ENCODE assay signal across 20 mouse cellular contexts in the genomic region with DNA sequence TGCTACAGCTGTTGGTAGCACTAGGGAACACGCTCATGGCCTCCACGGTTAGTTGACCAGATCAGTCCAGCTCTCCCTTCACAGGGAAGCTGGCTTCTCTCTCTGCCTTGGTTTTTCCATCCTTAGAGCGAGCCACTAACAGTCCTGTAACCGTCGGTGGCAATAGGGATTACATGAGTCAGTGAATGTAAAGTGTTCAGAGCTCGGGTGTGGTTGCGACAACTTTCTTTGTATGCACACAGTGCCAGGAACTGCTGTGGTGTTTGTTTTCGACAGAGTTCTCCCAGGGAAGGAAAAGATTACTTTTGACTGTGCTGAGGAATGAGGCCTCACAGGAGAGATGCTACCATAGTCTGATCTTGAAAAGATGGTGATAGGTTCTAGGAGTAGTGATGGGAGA. TPM values are rescaled to one million over a fixed set of nuclear protein-coding genes. Genes with fewer than 3 reads are reported as not detected.
A peak's percentile ranks its signal among the peaks of the same experiment; 100 is the strongest.
DNase-seq lines count a peak whose midpoint lies in the region; ATAC-seq and TF ChIP-seq lines count a peak whose summit lies in the region.
"Had no signal": no experiment of that assay in that cellular context is flagged by ENCODE, and none has a peak within 500 bp of the region (broad histone marks: within the 10 kb centered on the region; RNA-seq: fewer than 3 reads in every experiment).

No protein-coding gene starts in this region.

- no peak for TF ChIP-seq EP300 in lung, postnatal 0 days (IDR thresholded peaks at IDR 0.05)

- no peak for TF ChIP-seq CTCF in lung, postnatal 0 days (IDR thresholded peaks at IDR 0.05)

- intact Hi-C loops in gastrocnemius, postnatal 36 days (cut with DNase I): no loop called here

- peaks cover 12% of the 10 kb centered on the region; the same call in 1 of the 2 replicates for H3K4me1 ChIP-seq in lung, postnatal 0 days (ENCODE audit: insufficient read depth, low read depth, low read length)
- peaks cover 64% of the 10 kb centered on the region for H3K4me1 ChIP-seq in limb, embryonic 10.5 days
- peaks cover 36% of the 10 kb centered on the region for H3K4me1 ChIP-seq in stomach, embryonic 16.5 days (ENCODE audit: control insufficient read depth, insufficient read depth, low read length)
- peaks cover 24% of the 10 kb centered on the region for H3K4me1 ChIP-seq in forebrain, embryonic 13.5 days

- no peak overlapping the region for H3K4me3 ChIP-seq in lung, postnatal 0 days (ENCODE audit: low read depth, low read length)
- no peak overlapping the region for H3K4me3 ChIP-seq in limb, embryonic 10.5 days
- H3K4me3 ChIP-seq in stomach, embryonic 16.5 days (replicated peaks; ENCODE audit: low read length): no peak overlapping the region
- no peak overlapping the region for H3K4me3 ChIP-seq in forebrain, embryonic 13.5 days
- H3K4me3 ChIP-seq: embryonic facial prominence, embryonic 12.5 days; heart, adult 2 months; heart, embryonic 12.5 days had no signal

- no peak overlapping the region for H3K9ac ChIP-seq in lung, postnatal 0 days (replicated peaks; ENCODE audit: low read depth)
- no peak overlapping the region for H3K9ac ChIP-seq in stomach, embryonic 16.5 days (ENCODE audit: low read length)
- H3K9ac ChIP-seq in forebrain, embryonic 13.5 days: no peak overlapping the region
- H3K9ac ChIP-seq: embryonic facial prominence, embryonic 12.5 days; heart, embryonic 12.5 days had no signal

- no peak overlapping the region for H3K4me2 ChIP-seq in lung, postnatal 0 days (replicated peaks; ENCODE audit: low read depth, low read length)
- no peak overlapping the region for H3K4me2 ChIP-seq in stomach, embryonic 16.5 days (ENCODE audit: low read depth, low read length)
- H3K4me2 ChIP-seq in forebrain, embryonic 13.5 days: no peak overlapping the region
- H3K4me2 ChIP-seq: embryonic facial prominence, embryonic 12.5 days; heart, embryonic 12.5 days had no signal

- no peaks in the 10 kb centered on the region for H3K27me3 ChIP-seq in lung, postnatal 0 days (replicated peaks; ENCODE audit: insufficient read depth, low read length)
- peaks cover 11% of the 10 kb centered on the region; the same call in 1 of the 2 replicates for H3K27me3 ChIP-seq in limb, embryonic 10.5 days (ENCODE audit: low read depth, poor library complexity, severe bottlenecking)
- no peaks in the 10 kb centered on the region for H3K27me3 ChIP-seq in stomach, embryonic 16.5 days (ENCODE audit: control insufficient read depth, insufficient read depth, low read length)
- H3K27me3 ChIP-seq in forebrain, embryonic 13.5 days: no peaks in the 10 kb centered on the region
- H3K27me3 ChIP-seq: embryonic facial prominence, embryonic 12.5 days; heart, embryonic 12.5 days; Patski had no signal

- no peaks in the 10 kb centered on the region for H3K36me3 ChIP-seq in lung, postnatal 0 days (ENCODE audit: insufficient read depth, low read length)
- no peaks in the 10 kb centered on the region for H3K36me3 ChIP-seq in limb, embryonic 10.5 days
- H3K36me3 ChIP-seq in stomach, embryonic 16.5 days (ENCODE audit: control insufficient read depth, insufficient read depth, low read length): no peaks in the 10 kb centered on the region
- H3K36me3 ChIP-seq in forebrain, embryonic 13.5 days (ENCODE audit: poor library complexity, severe bottlenecking): no peaks in the 10 kb centered on the region
- H3K36me3 ChIP-seq: embryonic facial prominence, embryonic 12.5 days; heart, embryonic 12.5 days had no signal

- no peak for ATAC-seq in lung, postnatal 0 days
- ATAC-seq in stomach, embryonic 16.5 days (ENCODE audit: insufficient read depth, low FRiP score): no peak
- ATAC-seq in forebrain, embryonic 13.5 days: no peak
- ATAC-seq: forebrain, embryonic 16.5 days; hindbrain, embryonic 16.5 days; Patski had no signal

- H3K9me3 ChIP-seq in lung, postnatal 0 days (ENCODE audit: low read length): no peaks in the 10 kb centered on the region
- no peaks in the 10 kb centered on the region for H3K9me3 ChIP-seq in limb, embryonic 10.5 days (replicated peaks)
- no peaks in the 10 kb centered on the region for H3K9me3 ChIP-seq in stomach, embryonic 16.5 days (replicated peaks; ENCODE audit: control insufficient read depth, low read length)
- no peaks in the 10 kb centered on the region for H3K9me3 ChIP-seq in forebrain, embryonic 13.5 days (replicated peaks)
- H3K9me3 ChIP-seq: embryonic facial prominence, embryonic 12.5 days; heart, embryonic 12.5 days had no signal

- WGBS in lung, postnatal 0 days: 52% methylated on average over 8 of the region's 8 CpGs
- 89% methylated on average over 8 of the region's 8 CpGs for WGBS in limb, embryonic 10.5 days
- 56% methylated on average over 8 of the region's 8 CpGs for WGBS in stomach, embryonic 16.5 days
- 81% methylated on average over 8 of the region's 8 CpGs for WGBS in forebrain, embryonic 13.5 days

- DNase-seq in lung, postnatal 0 days (ENCODE audit: low spot score): peak; percentile 56
- no peak for DNase-seq in lung, postnatal 25 days (ENCODE audit: low spot score)
- DNase-seq in NIH3T3 (ENCODE audit: low read depth): peak; percentile 70
- DNase-seq in limb, embryonic 10.5 days (ENCODE audit: low spot score): no peak
- DNase-seq in adrenal gland, adult 18-20 months (ENCODE audit: low spot score in 2 of 2): no peak
- DNase-seq in gastrocnemius, postnatal 36 days: no peak
- DNase-seq: adrenal gland, postnatal 14 days; cerebellum, adult 11-12 months; cerebellum, adult 9-10 months; cerebellum, postnatal 25 days; gastrocnemius, postnatal 10 days had no signal

- H3K27ac ChIP-seq in lung, postnatal 0 days (ENCODE audit: low read length): no peak overlapping the region
- H3K27ac ChIP-seq in limb, embryonic 10.5 days: peak overlapping the region; percentile 17; the same call in 1 of the 2 replicates
- peak overlapping the region; percentile 66; the same call in 1 of the 2 replicates for H3K27ac ChIP-seq in stomach, embryonic 16.5 days (ENCODE audit: low read length)
- H3K27ac ChIP-seq in forebrain, embryonic 13.5 days: no peak overlapping the region
- H3K27ac ChIP-seq: embryonic facial prominence, embryonic 12.5 days; heart, adult 2 months had no signal

RNA-seq across cellular contexts. Expression of a gene that starts 29.5 kb away (rescaled TPM):
- not detected in 2 replicates for polyA plus RNA-seq in lung, postnatal 0 days (2015; fragmentation: Nextera tagmentation; extraction: Ambion mirVana)
- 0.33 TPM in 1 of 2 replicates, not detected in the other for polyA plus RNA-seq in limb, embryonic 10.5 days (2016; fragmentation: Nextera tagmentation; extraction: Ambion mirVana)
- polyA plus RNA-seq in stomach, embryonic 16.5 days (2015; fragmentation: Nextera tagmentation; extraction: Ambion mirVana): not detected in 2 replicates
- not detected for total RNA-seq in adrenal gland, adult 18-20 months (2021)
- polyA plus RNA-seq in forebrain, embryonic 13.5 days (2015; fragmentation: Nextera tagmentation; extraction: Ambion mirVana): 0.48 TPM in 1 of 2 replicates, not detected in the other
- not detected for total RNA-seq in gastrocnemius, postnatal 36 days (2021)
- total RNA-seq: adrenal gland, postnatal 14 days; gastrocnemius, postnatal 10 days had no signal
- polyA plus RNA-seq: cortical plate, adult 2 months; heart, adult 2 months; Patski had no signal

Comparison
In these comparisons a context has a peak if more than half of its experiments do, and no peak if none do; other contexts are left out.
1. DNase-seq: peak in lung, postnatal 0 days (single experiment) and NIH3T3 (single experiment); none in lung, postnatal 25 days (single experiment), limb, embryonic 10.5 days (single experiment), adrenal gland, adult 18-20 months (0 of 2) and gastrocnemius, postnatal 36 days (0 of 2).
2. H3K27ac ChIP-seq: peak in limb, embryonic 10.5 days (single experiment) and stomach, embryonic 16.5 days (single experiment); none in lung, postnatal 0 days (single experiment) and forebrain, embryonic 13.5 days (single experiment).